Mouse (Mus musculus) stomach, postnatal 0 days (tissue): ENCODE results near the gene Dnajb3. TPM values are rescaled to one million over a fixed set of nuclear protein-coding genes. Genes with fewer than 3 reads are reported as not detected.
"Not testable (repeated sequence)": the region's sequence is repeated elsewhere in the genome, so short reads cannot be mapped to it uniquely, and the experiment has no call there.

ENCODE experiments used
- ATAC-seq: fragments of 200-750 bp; cut with Nextera tagmentation; 2 replicates; pipeline ENCODE4 v1.8.0; 2017; ENCODE audit not compliant: low FRiP score, low TSS enrichment
- DNase-seq: peaks from one replicate; pipeline ENCODE4 v3.0.0-alpha.2; 2016; ENCODE audit warnings: low spot score
- H3K27ac ChIP-seq: fragments of 300-500 bp; sonication (generic); replicated peaks from 2 replicates; pipeline ENCODE4 v1.5.1; 2014; ENCODE audit warnings: mild to moderate bottlenecking, control low read depth
- H3K27me3 ChIP-seq: fragments of 300-500 bp; sonication (generic); 2 replicates; pipeline ENCODE4 v1.6.1; 2014; ENCODE audit warnings: low read length; ENCODE audit not compliant: control insufficient read depth, insufficient read depth
- H3K36me3 ChIP-seq: fragments of 300-500 bp; sonication (generic); 2 replicates; pipeline ENCODE4 v1.6.1; 2014; ENCODE audit warnings: low read length, mixed read lengths; ENCODE audit not compliant: control insufficient read depth, insufficient read depth
- H3K4me1 ChIP-seq: fragments of 300-500 bp; sonication (generic); replicated peaks from 2 replicates; pipeline ENCODE4 v1.6.1; 2014; ENCODE audit warnings: antibody characterized with exemption; ENCODE audit not compliant: control insufficient read depth, insufficient read depth
- H3K4me2 ChIP-seq: fragments of 300-500 bp; sonication (generic); replicated peaks from 2 replicates; pipeline ENCODE4 v1.6.1; 2014; ENCODE audit warnings: low read depth, mild to moderate bottlenecking, control low read depth, moderate library complexity
- H3K4me3 ChIP-seq: fragments of 300-500 bp; sonication (generic); 2 replicates; pipeline ENCODE4 v1.5.1; 2014; ENCODE audit warnings: low read depth, low read length, control low read depth
- H3K9ac ChIP-seq: fragments of 300-500 bp; sonication (generic); 2 replicates; pipeline ENCODE4 v1.6.1; 2014; ENCODE audit warnings: mild to moderate bottlenecking, low read length, control low read depth, mixed read lengths
- H3K9me3 ChIP-seq: fragments of 300-500 bp; sonication (generic); 2 replicates; pipeline ENCODE4 v1.6.1; 2016; ENCODE audit warnings: low read length; ENCODE audit not compliant: control insufficient read depth
- CTCF ChIP-seq: IDR thresholded peaks from 2 replicates; pipeline ENCODE4 v1.5.1; 2016; ENCODE audit warnings: antibody characterized with exemption, low read depth, mild to moderate bottlenecking, moderate library complexity
- EP300 ChIP-seq: optimal IDR thresholded peaks from 2 replicates; pipeline ENCODE3; 2016; ENCODE audit warnings: antibody characterized with exemption
- whole genome bisulfite sequencing: fragments of 180-500 bp; shearing (Covaris S2); extraction: QIAGEN DNeasy Blood & Tissue Kit; methylation state at CpG from one replicate; pipeline ENCODE4 v1.1.7; 2014; 5-methylcytosine and 5-hydroxymethylcytosine counted together
- polyA plus RNA-seq: library from polyadenylated mRNA; unstranded; fragments of >200 nt; fragmentation: Nextera tagmentation; extraction: Ambion mirVana; gene quantifications from 2 replicates; pipeline ENCODE4 v1.2.1, GENCODE M21; 2015

Dnajb3 gene
- polyA plus RNA-seq, 1 experiment from 2014 or later: 7.2 TPM

DNA sequence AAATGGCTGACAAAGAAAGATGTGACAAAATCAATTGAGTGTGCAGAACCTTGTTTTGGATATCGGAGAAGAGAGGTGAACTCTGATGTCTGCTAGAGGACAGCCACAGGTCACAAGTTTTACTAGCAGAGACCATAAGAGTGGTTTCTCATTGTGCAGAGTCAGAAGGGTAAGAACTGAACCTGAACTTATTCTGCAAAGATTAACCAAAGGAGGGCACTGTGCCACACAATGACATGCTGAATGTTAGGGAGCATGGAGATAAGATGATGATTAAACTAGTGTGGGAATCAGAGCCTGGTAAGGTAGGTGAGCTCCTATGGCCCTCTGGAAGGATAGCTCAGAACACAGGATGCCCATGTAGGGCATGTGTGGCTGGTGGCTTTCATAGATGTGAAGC, 9.9 kb downstream of the Dnajb3 start:
- H3K27me3 ChIP-seq: no peaks in the 10 kb centered on the region
- no peaks in the 10 kb centered on the region for H3K4me1 ChIP-seq
- WGBS: 91% methylated on average over 1 of the region's 1 CpGs
- TF ChIP-seq EP300: no peak
- TF ChIP-seq CTCF: no peak
- no peaks in the 10 kb centered on the region for H3K9me3 ChIP-seq
- no peak overlapping the region for H3K27ac ChIP-seq
- H3K9ac ChIP-seq: no peak overlapping the region
- no peak overlapping the region for H3K4me3 ChIP-seq
- no peak for ATAC-seq
- no peak for DNase-seq
- no peaks in the 10 kb centered on the region for H3K36me3 ChIP-seq
- H3K4me2 ChIP-seq: no peak overlapping the region

DNA sequence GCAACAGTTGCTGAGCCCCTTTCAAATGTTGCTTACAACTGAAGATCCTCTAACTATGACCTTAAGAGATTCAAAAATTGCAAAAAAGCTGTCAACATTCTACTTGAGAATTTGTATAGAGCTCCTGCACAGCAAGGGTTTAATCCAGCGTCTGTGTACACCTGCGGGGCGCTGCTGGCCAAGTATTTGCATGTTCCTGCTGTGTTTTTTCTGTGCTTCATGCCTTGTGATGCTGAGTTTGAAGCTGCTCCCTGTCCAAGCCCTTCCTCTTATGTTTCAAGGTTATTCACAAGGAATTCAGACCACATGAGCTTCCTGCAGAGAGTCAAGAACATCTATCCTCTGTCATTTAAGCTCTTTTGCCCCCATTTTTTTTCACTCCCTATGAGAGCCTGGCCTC, 13.4 kb downstream of the Dnajb3 start:
- no peaks in the 10 kb centered on the region for H3K4me1 ChIP-seq
- H3K9me3 ChIP-seq: no peaks in the 10 kb centered on the region
- no peak overlapping the region for H3K4me3 ChIP-seq
- H3K36me3 ChIP-seq: no peaks in the 10 kb centered on the region
- no peak overlapping the region for H3K9ac ChIP-seq
- ATAC-seq (no peak), DNase-seq (no peak)
- 76% methylated on average over 3 of the region's 3 CpGs for WGBS
- TF ChIP-seq EP300: no peak
- TF ChIP-seq CTCF: no peak
- no peaks in the 10 kb centered on the region for H3K27me3 ChIP-seq
- no peak overlapping the region for H3K27ac ChIP-seq
- no peak overlapping the region for H3K4me2 ChIP-seq

DNA sequence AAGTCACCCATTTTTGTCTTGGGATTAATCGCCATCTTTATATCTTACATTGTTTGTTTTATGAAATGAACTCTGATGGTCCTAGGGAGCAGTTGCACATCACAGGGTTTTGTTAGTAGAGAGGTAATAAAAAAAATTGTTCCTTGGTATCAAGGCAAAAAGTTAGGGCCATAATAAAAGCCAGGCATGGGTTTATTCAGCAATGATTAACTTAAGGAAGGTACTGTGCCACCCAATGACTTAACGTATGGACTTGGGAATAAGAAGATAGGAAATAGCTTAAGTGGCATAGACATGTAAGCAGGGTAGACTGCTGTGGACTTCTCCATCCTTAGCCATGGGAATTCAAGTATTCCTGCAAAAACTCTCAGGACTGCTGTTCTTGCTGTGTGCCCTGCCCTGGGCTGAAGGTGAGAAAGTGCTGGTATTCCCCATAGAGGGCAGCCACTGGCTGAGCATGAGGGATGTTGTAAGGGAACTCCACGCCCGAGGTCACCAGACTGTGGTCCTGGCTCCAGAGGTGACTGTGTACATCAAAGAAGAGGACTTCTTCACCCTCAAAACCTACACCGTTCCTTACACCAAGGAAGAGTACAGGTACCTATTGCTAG, 19.2 kb downstream of the Dnajb3 start:
- no peak overlapping the region for H3K27ac ChIP-seq
- H3K9me3 ChIP-seq: no peaks in the 10 kb centered on the region
- H3K4me1 ChIP-seq: no peaks in the 10 kb centered on the region
- TF ChIP-seq EP300 (no peak), CTCF (no peak)
- H3K36me3 ChIP-seq: no peaks in the 10 kb centered on the region
- 84% methylated on average over 5 of the region's 5 CpGs for WGBS
- no peak overlapping the region for H3K9ac ChIP-seq
- no peaks in the 10 kb centered on the region for H3K27me3 ChIP-seq
- no peak overlapping the region for H3K4me3 ChIP-seq
- ATAC-seq: no peak
- H3K4me2 ChIP-seq: no peak overlapping the region
- DNase-seq: no peak

DNA sequence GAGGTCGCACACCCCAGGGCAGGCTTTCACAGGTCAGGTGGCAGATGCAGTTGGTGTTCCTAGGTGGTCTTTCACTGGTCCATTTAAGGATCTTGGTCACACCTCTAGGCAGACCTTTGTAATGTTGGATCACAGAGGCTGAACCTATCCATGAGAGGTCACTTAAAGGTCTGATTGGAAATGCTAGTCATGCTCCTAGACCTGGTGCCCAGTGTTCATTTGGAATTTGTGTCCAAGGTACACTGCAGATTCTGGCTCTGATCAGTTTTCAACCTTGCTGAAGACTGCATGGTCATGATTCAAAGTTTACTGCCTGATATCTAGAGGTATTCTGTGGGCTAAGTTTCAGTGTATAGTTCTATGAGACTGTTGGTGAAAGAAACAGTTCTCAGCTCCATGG, 25.9 kb downstream of the Dnajb3 start:
- Histone ChIP-seq H3K9me3 (no peaks in the 10 kb centered on the region), H3K27me3 (no peaks in the 10 kb centered on the region), H3K4me2 (no peak overlapping the region), H3K36me3 (no peaks in the 10 kb centered on the region), H3K27ac (no peak overlapping the region), H3K4me3 (no peak overlapping the region), H3K9ac (no peak overlapping the region), H3K4me1 (no peaks in the 10 kb centered on the region)
- ATAC-seq (no peak), DNase-seq (no peak)
- TF ChIP-seq CTCF (no peak), EP300 (no peak)
- WGBS: 86% methylated on average over 1 of the region's 1 CpGs

DNA sequence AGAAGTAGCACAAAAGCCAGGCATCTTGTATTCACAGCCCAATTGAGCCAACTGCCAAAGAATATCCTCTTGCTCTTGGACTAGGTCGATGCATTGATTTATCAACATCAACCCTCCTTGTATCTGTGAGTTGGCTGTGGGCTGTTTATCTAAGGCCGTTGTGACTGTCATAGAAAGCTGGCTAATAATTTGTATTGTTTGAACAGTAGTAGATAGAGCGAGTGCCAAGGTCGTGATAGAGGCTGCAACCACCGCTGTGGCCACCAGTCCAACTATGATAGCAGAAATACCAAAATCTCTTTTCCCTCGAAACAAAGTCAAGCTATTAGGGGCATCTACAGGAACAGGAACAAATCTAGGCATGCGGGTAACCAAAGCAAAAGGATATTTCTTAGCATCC, 33.4 kb downstream of the Dnajb3 start:
- DNase-seq, H3K4me3 ChIP-seq, H3K27ac ChIP-seq, ATAC-seq, H3K4me1 ChIP-seq, H3K9ac ChIP-seq, H3K36me3 ChIP-seq, H3K4me2 ChIP-seq, H3K9me3 ChIP-seq, H3K27me3 ChIP-seq: not testable (repeated sequence)
- WGBS: 74% methylated on average over 5 of the region's 7 CpGs

DNA sequence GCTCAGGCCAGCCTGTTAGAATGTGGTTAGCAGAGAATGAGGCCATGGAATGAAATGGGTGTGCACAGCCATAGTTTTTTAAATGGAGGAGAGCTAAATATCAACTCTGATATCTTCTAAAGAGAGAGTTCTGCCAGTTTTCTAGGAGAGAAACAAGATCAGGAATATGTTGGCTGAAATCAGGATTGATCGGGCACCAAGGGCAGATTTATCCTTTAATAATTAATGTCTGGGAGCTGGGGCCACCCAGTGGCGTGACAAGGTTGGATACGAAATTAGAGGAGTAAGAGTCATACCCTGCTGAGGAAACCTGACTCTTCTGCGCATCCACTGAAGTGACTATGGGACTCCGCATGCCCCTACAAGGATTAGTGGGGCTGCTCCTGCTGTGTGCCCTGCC, 39.9 kb downstream of the Dnajb3 start, which contains the start of gene Ugt1a5:
Gene Ugt1a5, plus strand, starts transcription at position 302 of the 400 bp plus-strand sequence.
- no peak within 1 kb of the TSS for H3K27ac ChIP-seq
- no peaks in the 10 kb centered on the region for H3K27me3 ChIP-seq
- TF ChIP-seq CTCF (no peak), EP300 (no peak)
- DNase-seq (no peak), ATAC-seq (no peak)
- H3K4me1 ChIP-seq: no peaks in the 10 kb centered on the region
- H3K9me3 ChIP-seq: no peaks in the 10 kb centered on the region
- no peak within 1 kb of the TSS for H3K4me3 ChIP-seq
- no peak within 1 kb of the TSS for H3K4me2 ChIP-seq
- no peak within 1 kb of the TSS for H3K9ac ChIP-seq
- H3K36me3 ChIP-seq: no peaks in the 10 kb centered on the region
- 88% methylated on average over 5 of the region's 5 CpGs for WGBS
